Comparison of ENCODE assay signal across 15 mouse cellular contexts in the genomic region with DNA sequence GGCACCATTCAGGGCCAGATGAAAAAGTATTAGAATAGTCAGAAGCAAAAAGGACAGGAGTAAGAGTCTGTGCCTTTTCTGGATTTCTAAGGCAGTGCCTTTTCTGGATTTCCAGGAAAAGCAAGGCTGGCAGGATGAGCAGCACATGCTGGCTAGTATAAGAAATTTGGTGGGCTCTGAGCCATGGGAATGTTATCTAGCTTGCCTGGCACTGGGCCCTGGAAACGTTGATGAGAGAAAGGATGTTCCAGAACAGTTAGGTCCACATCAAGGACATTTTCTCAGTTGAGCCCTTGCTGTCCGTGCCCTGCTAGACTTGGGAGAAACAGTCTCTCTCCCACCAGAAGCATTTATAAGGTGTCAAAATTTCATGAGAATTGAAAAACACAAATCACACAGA.
DNase-seq lines count a peak whose midpoint lies in the region; ATAC-seq and TF ChIP-seq lines count a peak whose summit lies in the region.
"Had no signal": no experiment of that assay in that cellular context is flagged by ENCODE, and none has a peak within 500 bp of the region (broad histone marks: within the 10 kb centered on the region; RNA-seq: fewer than 3 reads in every experiment).

No protein-coding gene starts in this region.

- ATAC-seq in hindbrain, embryonic 13.5 days (ENCODE audit: low FRiP score), result no peak
- ATAC-seq: CD4-positive, CD25-positive, alpha-beta regulatory T cell, adult 4 months; Patski had no signal

- H3K36me3 ChIP-seq in hindbrain, embryonic 13.5 days, result no peaks in the 10 kb centered on the region
- H3K36me3 ChIP-seq: neural tube, embryonic 13.5 days had no signal

- WGBS in hindbrain, embryonic 13.5 days, result 86% methylated on average over 2 of the region's 2 CpGs

- intact Hi-C loops in gastrocnemius, adult 2 months (cut with DNase I), result no loop called here

- no peak overlapping the region for H3K4me2 ChIP-seq in hindbrain, embryonic 13.5 days
- H3K4me2 ChIP-seq: hindbrain, embryonic 14.5 days; neural tube, embryonic 13.5 days had no signal

- no peak overlapping the region for H3K9ac ChIP-seq in hindbrain, embryonic 13.5 days
- H3K9ac ChIP-seq: hindbrain, embryonic 14.5 days; neural tube, embryonic 13.5 days had no signal

- H3K9me3 ChIP-seq in hindbrain, embryonic 13.5 days, result no peaks in the 10 kb centered on the region
- H3K9me3 ChIP-seq: neural tube, embryonic 13.5 days had no signal

- H3K27ac ChIP-seq in gastrocnemius, adult 2 months, result no peak overlapping the region
- no peak overlapping the region for H3K27ac ChIP-seq in hindbrain, embryonic 13.5 days
- H3K27ac ChIP-seq: hindbrain, embryonic 14.5 days; neural tube, embryonic 13.5 days had no signal

- no peaks in the 10 kb centered on the region for H3K4me1 ChIP-seq in hindbrain, embryonic 13.5 days (replicated peaks)
- H3K4me1 ChIP-seq: neural tube, embryonic 13.5 days had no signal

- DNase-seq in gastrocnemius, adult 2 months, result peak; percentile 26
- no peak for DNase-seq in gastrocnemius, postnatal 4 days (ENCODE audit: low spot score in 2 of 2)
- peak; percentile 38 for DNase-seq in right cerebral cortex, postnatal 4 days
- no peak for DNase-seq in right cerebral cortex, adult 18-20 months
- DNase-seq in gastrocnemius, postnatal 25 days, result peak; percentile 6
- no peak for DNase-seq in natural killer cell, adult 2 months (ENCODE audit: low spot score in 2 of 2)
- no peak for DNase-seq in frontal cortex, postnatal 10 days (ENCODE audit: low spot score in 2 of 2)
- DNase-seq: kidney, adult 8-10 months; midbrain, embryonic 14.5 days; thymus, postnatal 36 days had no signal

- TF ChIP-seq CTCF in gastrocnemius, adult 2 months (IDR thresholded peaks at IDR 0.05), result no peak

- no peaks in the 10 kb centered on the region for H3K27me3 ChIP-seq in hindbrain, embryonic 13.5 days
- H3K27me3 ChIP-seq: neural tube, embryonic 13.5 days; Patski had no signal

- no peak overlapping the region for H3K4me3 ChIP-seq in gastrocnemius, adult 2 months
- no peak overlapping the region for H3K4me3 ChIP-seq in hindbrain, embryonic 13.5 days
- H3K4me3 ChIP-seq: neural tube, embryonic 13.5 days had no signal

Comparison
In these comparisons a context has a peak if more than half of its experiments do, and no peak if none do; other contexts are left out.
1. DNase-seq: peak in gastrocnemius, adult 2 months (single experiment), right cerebral cortex, postnatal 4 days (single experiment) and gastrocnemius, postnatal 25 days (single experiment); none in gastrocnemius, postnatal 4 days (0 of 2), right cerebral cortex, adult 18-20 months (single experiment), natural killer cell, adult 2 months (0 of 2) and frontal cortex, postnatal 10 days (0 of 2).